Mouse (Mus musculus) testis, postnatal 10 days (tissue): Measurements from ENCODE around the gene Ptgdr2.
A peak's percentile ranks its signal among the peaks of the same experiment; 100 is the strongest.

Experiments
- DNase-seq: peaks from one replicate; pipeline ENCODE4 v3.0.0; 2021; ENCODE audit warnings: low spot score

The Ptgdr2 gene

DNA sequence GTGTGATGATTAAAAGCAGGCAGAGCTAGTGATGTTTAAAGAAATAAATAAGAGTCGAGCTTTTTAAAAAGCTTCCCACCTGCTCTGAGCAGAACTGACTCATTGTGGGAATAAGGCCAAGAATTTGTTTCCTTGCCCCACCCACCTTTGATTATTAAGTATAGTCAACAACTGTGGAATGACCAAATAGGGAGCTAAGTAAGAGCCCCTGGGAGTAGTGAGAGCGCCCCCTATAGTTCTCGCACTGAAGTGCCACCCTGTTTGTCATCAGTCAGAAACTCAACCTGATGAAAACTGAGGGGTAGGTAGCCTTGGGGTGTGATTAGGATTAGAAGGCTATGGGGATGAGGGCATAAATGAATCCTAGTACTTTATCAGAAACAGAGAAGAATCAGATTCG is 39.4 kb downstream of the Ptgdr2 start:
- no peak for DNase-seq

DNA sequence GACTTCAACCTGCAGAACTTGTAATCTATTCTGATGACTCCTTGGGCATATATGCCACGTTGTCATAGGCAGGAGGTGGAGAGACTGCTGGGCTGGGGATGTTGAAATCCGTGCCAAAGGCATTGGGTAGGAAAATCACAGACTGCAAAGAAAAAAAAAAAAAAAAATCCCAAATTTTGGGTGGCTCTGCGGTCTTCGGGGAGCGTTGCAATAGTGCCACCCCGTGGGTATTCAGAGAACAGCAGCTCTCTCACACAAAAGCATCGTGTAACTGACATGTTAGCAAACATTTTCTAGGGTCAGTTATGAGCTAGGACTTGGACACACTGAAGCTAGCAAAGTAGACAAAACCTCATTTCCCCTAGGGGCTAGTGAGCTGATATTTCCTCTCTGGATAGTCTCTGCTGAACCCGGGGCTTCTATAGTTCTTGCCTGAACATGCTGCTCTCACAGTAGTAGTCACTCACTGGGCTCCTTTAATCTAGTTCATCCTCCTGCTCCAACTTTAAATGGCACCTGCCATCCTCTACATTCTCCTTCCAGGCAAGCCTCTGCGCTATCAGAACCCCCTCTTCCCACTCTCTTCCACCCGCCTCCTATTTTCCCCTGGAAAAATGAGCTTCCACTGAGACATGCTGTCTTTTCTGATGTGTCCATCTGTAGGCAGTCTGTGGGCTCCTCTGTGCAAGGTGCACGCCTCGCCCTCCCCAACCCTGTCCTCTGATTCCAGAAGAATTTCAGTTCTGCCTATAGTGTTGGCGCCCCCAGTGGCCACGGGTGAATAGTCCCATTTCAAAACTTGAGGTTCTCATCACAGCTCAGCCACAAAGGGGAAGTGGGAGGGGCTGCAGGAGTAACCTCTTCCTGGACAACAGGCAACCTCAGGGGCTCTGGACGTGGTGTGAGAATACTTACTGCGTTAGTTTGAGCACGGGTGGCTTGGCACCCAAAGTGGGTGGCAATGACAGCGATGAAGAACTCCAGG is 42.5 kb downstream of the Ptgdr2 start:
- DNase-seq, result peak; percentile 92

DNA sequence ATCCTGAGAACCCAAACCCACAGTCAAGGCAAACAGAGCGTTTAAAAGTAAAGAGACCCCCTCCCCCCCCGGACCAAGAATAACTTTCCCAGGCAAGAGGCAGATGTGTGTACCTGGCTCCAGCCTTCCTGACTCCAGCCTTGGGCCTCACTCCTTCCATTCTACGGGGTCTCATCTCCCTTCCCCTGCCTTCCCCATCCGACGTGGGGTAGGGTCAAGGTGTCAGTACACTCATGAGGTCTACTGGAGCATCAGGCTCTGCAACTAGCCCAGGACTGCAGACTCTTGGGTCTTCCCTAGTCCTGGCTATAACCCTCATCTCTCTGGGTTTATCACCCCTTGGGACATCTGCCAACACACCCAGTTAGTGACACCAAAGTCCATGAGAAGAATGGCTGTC is 43.2 kb downstream of the Ptgdr2 start:
- DNase-seq, result no peak

DNA sequence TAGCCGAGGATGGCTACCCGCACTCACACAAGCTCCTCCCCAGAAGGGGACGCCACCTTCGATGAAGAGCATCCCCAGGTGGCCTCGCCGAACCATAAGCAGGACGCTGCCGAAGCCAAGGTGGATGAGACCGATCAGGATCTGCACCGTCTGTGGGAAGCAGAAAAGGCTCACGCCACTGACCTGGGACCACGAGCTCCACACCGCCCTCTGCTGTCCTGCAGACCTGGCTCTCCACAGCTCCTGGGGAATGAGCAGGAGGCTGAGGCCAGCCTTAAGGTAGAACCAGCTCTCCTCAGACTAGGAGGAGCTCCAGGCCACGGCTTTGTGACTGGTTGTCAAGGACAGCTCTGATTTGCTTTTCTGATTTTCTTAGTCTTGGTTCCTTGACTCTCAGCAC is 46.2 kb downstream of the Ptgdr2 start:
- DNase-seq, result peak; percentile 80

DNA sequence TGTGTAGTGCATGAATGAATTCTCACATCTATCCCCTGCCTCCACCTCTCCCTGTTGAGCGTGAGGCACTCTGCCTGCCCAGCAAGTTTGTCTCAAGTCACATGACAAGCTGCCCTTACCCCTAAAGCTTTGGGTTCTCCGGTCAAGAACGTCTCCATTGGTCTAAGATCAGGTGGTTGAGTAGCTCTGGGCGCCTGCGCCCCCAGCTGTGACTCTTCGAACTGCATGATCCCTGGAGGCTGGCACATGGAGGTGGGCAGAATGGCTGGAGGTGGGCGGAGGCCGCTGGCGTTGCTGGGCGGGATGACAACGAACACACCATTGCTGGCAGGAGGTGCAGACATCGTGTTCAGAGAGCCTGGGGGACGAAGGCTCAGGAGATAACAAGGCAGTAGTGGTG is 47.6 kb downstream of the Ptgdr2 start:
- no peak for DNase-seq

DNA sequence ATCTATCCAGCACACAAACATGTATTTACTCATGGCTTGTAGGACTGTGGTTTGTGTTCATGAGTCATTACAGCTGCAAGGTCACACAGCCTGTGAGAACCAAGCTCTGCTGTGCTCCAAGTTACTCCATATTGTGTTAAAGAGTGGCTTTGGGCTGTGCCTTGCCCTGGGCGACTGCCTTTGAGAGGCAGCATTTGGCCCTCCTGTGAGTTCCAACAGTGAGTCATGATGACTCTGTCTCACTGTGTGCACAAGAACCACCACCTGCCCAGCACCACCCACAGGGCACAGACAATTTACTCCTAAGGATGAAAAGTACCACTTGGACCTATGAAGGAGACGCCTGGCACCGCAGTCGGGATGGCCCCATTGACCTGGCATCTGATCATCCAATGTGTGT is 48.9 kb downstream of the Ptgdr2 start:
- no peak for DNase-seq

DNA sequence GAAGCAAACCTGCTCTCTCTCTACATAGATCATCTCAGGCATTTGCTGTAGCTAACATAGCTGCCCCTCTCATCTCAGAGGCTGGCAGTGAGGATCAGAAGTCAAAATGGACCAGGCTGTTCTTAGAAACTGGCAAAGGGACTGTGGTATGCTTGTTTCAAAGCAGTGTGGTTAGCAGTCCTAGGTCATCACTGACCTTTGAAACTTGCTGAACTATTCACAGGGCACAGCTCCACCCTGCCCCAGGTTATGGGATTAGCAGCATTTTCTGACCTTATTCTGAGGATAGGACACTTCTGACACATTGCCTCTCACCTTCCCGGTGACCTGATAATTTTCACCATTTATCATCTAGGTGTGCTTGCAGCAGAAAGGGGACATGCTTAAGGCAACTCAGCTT is 51.6 kb downstream of the Ptgdr2 start:
- no peak for DNase-seq

DNA sequence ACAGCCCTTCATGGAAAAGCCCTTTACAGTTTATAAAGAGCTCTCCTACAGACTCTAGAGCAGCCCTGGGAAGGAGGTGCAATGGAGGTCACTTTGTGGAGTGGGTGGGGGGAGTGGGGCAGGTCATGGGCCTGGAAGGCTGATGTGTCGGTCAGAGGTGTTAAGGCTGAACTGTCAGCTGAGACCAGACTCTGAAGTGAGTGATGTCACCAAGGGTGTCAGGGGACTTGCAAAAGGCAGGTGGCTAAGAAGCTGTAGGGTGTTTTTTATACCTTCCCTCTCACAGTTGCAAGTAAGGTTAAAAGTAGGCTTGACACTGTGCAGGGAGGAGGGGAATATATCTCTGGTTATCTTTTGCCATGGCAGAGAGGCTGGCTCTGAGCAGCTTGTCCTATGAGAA is 53.8 kb downstream of the Ptgdr2 start:
- DNase-seq, result no peak

DNA sequence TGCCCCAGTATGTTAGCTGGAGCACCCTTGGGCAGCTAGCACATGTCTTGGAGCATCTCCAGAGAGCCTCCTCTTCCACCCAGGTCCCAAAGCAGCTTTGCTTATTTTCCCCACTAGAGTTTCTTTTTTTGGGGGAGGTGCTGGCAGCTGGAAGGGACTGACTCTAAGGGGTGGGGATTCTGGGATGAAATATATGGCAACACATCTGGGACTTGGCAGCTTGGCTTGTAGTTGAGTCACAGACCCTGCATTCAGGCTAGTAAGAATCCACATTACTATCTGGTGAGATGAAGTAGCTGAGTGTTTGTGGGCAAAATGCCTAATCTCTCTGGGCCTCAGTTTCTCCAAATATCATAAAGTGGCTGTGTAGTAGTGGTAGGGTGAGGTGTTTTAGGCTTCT is 55.0 kb downstream of the Ptgdr2 start:
- DNase-seq, result no peak
